Mouse (Mus musculus): ENCODE measurements at regions not wholly inside any gene's neighbourhood (a gene's known extent, or its start where the extent isn't known, plus 50 kb on each side); places are given as distances from the start of the nearest gene placed in this dataset.

DNA sequence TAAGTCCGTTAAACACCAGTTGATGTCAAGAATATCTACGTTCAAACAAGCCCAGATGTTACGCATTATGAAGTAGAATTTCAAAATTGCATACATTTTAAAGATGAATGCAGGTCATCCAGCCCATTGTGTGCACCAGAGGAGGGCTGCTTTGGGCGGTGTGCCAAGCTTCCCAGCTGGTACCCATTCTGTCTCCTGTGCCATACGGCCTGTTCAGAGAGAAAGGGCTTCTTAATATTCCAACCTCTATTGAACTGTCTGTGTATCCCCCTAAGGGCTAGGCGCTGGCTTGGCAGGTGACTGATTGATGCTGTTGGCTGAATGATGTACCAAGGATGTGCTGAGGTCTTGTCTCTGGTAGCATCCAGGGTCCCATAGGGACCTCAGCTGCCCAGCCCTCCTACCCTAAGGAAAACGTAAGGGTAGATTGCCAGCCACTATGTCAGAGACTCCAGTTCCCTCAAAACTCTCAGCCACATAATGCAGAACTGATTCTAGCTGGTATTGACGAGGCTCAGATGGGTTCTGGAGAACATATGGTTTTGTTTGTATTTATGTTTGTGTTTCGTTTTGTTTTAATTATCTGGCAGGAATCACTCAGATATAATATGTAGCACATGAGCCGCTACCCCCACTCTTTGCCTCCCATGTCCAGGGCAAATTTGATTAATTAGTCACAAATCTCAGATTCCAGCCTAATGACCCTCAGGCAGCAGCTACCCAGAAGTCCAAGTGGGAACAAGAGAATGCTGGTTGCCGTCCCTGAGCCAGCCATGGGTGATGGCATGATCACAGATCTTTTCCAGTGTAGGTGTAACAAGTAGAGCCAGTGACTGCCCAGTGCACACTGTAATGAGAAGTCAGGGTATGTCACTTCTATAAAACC, 212.0 kb upstream of the Usp24 start:
- H3K4me3 ChIP-seq = no peak overlapping the region
- ATAC-seq = no peak
- no peaks in the 10 kb centered on the region for H3K27me3 ChIP-seq (replicated peaks)
- H3K9me3 ChIP-seq (replicated peaks) = no peaks in the 10 kb centered on the region
- no peak overlapping the region for H3K4me2 ChIP-seq
- H3K27ac ChIP-seq = no peak overlapping the region
- 66% methylated on average over 11 of the region's 11 CpGs for WGBS (ENCODE audit: insufficient replicate concordance)
- no peaks in the 10 kb centered on the region for H3K4me1 ChIP-seq
- no peak overlapping the region for H3K9ac ChIP-seq
- no peaks in the 10 kb centered on the region for H3K36me3 ChIP-seq

DNA sequence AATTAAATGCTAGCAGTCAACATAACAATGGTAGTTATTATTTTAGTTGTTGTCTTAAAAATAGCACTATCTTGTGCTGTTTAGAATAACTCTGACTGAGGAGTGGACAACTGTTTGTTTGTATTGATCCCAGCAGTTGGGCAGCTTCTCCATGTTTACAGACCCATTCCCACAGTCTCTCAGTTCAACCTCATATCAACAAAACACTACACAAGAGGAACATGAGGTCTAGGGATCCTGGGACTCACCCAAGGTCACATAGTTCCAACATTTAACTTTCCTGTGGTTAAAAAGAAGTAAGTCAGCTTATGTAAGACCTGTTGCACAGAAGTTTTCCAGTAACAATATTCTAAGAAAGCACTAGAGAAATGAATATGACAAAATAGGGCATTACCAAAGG, 203.0 kb upstream of the Usp24 start:
- no peak for ATAC-seq
- no peaks in the 10 kb centered on the region for H3K27me3 ChIP-seq (replicated peaks)

GRCm38 (mm10) chr4:106113747-106114146, 202.3 kb upstream of the Usp24 start:
- Histone ChIP-seq H3K27me3 (replicated peaks) (no peaks in the 10 kb centered on the region), H3K4me2 (no peak overlapping the region), H3K4me3 (no peak overlapping the region), H3K36me3 (no peaks in the 10 kb centered on the region), H3K4me1 (no peaks in the 10 kb centered on the region), H3K9ac (no peak overlapping the region), H3K27ac (no peak overlapping the region), H3K9me3 (replicated peaks) (no peaks in the 10 kb centered on the region)
- ATAC-seq = no peak

More for the DNA sequence above, 203.0 kb upstream of the Usp24 start:
- Histone ChIP-seq H3K9ac (no peak overlapping the region), H3K4me1 (no peaks in the 10 kb centered on the region), H3K4me2 (no peak overlapping the region), H3K27ac (no peak overlapping the region), H3K4me3 (no peak overlapping the region), H3K36me3 (no peaks in the 10 kb centered on the region), H3K9me3 (replicated peaks) (no peaks in the 10 kb centered on the region)

DNA sequence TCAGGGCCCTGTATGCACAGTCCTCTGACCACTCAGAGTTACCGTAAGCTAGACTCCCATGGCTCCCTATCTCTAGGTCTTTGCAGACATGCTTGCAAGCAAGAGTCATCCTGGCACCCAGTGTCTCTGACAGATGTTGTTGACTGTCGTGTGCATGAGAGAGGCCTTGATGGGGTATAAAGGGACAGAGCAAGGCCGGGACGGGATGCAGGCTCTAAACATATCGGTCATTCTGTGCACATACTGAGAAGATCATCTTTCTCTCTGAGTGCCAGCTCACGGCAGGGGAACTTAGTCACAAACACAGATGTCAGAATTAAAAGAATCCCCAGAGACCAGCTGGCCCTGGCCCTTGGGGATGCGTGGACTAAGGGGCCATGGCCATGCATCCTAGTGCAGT, 199.4 kb upstream of the Usp24 start:
- no peak for ATAC-seq

GRCm38 (mm10) chr4:106121306-106121705, 194.7 kb upstream of the Usp24 start:
- Histone ChIP-seq H3K4me2 (no peak overlapping the region), H3K4me3 (no peak overlapping the region), H3K27me3 (replicated peaks) (no peaks in the 10 kb centered on the region), H3K9me3 (replicated peaks) (no peaks in the 10 kb centered on the region), H3K4me1 (no peaks in the 10 kb centered on the region), H3K36me3 (no peaks in the 10 kb centered on the region), H3K27ac (no peak overlapping the region), H3K9ac (no peak overlapping the region)
- WGBS (ENCODE audit: insufficient replicate concordance) = 46% methylated on average over 1 of the region's 1 CpGs
- ATAC-seq = no peak

More for the DNA sequence above, 199.4 kb upstream of the Usp24 start:
- H3K9me3 ChIP-seq (replicated peaks) = no peaks in the 10 kb centered on the region
- WGBS (ENCODE audit: insufficient replicate concordance) = 78% methylated on average over 7 of the region's 7 CpGs
- H3K36me3 ChIP-seq = no peaks in the 10 kb centered on the region
- no peaks in the 10 kb centered on the region for H3K27me3 ChIP-seq (replicated peaks)
- H3K27ac ChIP-seq = no peak overlapping the region
- H3K4me1 ChIP-seq = no peaks in the 10 kb centered on the region
- H3K4me2 ChIP-seq = no peak overlapping the region
- no peak overlapping the region for H3K9ac ChIP-seq
- no peak overlapping the region for H3K4me3 ChIP-seq

DNA sequence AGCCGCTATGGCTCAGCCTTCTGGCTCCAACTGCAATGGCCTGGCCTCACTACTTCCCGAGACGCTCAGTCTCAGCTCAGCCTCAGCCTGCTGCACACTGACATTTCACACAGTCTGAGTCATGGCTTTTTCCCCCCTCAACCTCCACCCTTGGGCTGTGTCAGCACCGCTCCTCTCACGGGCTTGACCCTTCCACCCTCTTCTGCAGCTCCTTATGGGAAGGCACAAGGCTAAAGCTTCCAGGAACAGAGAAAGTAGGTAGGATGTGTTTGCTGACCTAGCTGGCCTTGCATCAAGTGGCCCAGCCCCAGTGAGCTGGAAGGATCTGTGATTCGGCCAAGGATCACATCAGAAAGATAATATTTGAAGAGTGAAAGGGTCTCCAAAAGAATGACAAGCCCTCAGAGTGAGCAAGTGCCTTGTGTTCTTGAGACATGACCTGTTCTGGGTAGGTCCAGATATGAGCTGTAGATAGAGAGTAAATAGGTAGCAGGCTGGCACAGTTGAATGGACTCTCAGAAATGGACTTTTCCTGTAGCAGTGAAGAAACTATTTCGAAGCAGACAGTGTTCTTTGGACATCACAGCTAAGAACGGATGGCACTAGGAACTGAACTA, 192.9 kb upstream of the Usp24 start:
- H3K4me1 ChIP-seq = no peaks in the 10 kb centered on the region
- no peaks in the 10 kb centered on the region for H3K27me3 ChIP-seq (replicated peaks)
- no peaks in the 10 kb centered on the region for H3K9me3 ChIP-seq (replicated peaks)
- no peak overlapping the region for H3K4me2 ChIP-seq
- H3K27ac ChIP-seq = no peak overlapping the region
- no peak overlapping the region for H3K9ac ChIP-seq
- 66% methylated on average over 8 of the region's 8 CpGs for WGBS (ENCODE audit: insufficient replicate concordance)
- ATAC-seq = no peak
- no peak overlapping the region for H3K4me3 ChIP-seq
- H3K36me3 ChIP-seq = no peaks in the 10 kb centered on the region

GRCm38 (mm10) chr4:106127199-106127598, 188.8 kb upstream of the Usp24 start:
- H3K27me3 ChIP-seq (replicated peaks) = no peaks in the 10 kb centered on the region
- no peaks in the 10 kb centered on the region for H3K9me3 ChIP-seq (replicated peaks)
- no peak for ATAC-seq
- H3K27ac ChIP-seq = no peak overlapping the region
- WGBS (ENCODE audit: insufficient replicate concordance) = 58% methylated on average over 5 of the region's 5 CpGs
- H3K4me3 ChIP-seq = no peak overlapping the region
- no peak overlapping the region for H3K4me2 ChIP-seq
- no peaks in the 10 kb centered on the region for H3K4me1 ChIP-seq
- no peak overlapping the region for H3K9ac ChIP-seq
- no peaks in the 10 kb centered on the region for H3K36me3 ChIP-seq

DNA sequence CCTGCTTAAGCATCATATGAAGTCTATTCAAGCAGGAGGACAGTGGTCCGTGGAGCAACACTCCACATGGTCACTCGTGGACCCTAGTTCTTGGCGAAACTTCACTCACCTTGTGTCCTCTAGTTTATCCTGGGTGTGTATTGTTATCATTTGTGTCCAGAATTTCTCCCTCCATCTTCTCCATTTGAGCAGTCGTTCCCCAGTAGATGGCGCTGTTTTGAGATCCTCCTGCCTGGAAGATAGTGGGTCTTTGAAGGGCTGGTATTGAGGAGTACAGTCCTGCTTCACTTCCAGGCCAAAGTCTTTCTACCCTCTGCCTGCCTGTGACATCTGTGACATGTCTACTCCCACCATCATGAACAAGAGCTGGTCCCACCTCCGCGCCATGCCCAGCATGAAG, 188.4 kb upstream of the Usp24 start:
- H3K27ac ChIP-seq = no peak overlapping the region
- no peaks in the 10 kb centered on the region for H3K9me3 ChIP-seq (replicated peaks)
- H3K4me1 ChIP-seq = no peaks in the 10 kb centered on the region
- no peak overlapping the region for H3K4me3 ChIP-seq
- H3K27me3 ChIP-seq (replicated peaks) = no peaks in the 10 kb centered on the region
- no peak for ATAC-seq
- no peak overlapping the region for H3K9ac ChIP-seq
- H3K4me2 ChIP-seq = no peak overlapping the region
- WGBS (ENCODE audit: insufficient replicate concordance) = 38% methylated on average over 7 of the region's 7 CpGs
- H3K36me3 ChIP-seq = no peaks in the 10 kb centered on the region

GRCm38 (mm10) chr4:106129327-106129726, 186.7 kb upstream of the Usp24 start:
- Histone ChIP-seq H3K9me3 (replicated peaks) (no peaks in the 10 kb centered on the region), H3K27ac (no peak overlapping the region), H3K9ac (no peak overlapping the region), H3K4me2 (no peak overlapping the region), H3K27me3 (replicated peaks) (no peaks in the 10 kb centered on the region), H3K36me3 (no peaks in the 10 kb centered on the region), H3K4me3 (no peak overlapping the region), H3K4me1 (no peaks in the 10 kb centered on the region)
- ATAC-seq = no peak
- WGBS (ENCODE audit: insufficient replicate concordance) = 66% methylated on average over 7 of the region's 7 CpGs

DNA sequence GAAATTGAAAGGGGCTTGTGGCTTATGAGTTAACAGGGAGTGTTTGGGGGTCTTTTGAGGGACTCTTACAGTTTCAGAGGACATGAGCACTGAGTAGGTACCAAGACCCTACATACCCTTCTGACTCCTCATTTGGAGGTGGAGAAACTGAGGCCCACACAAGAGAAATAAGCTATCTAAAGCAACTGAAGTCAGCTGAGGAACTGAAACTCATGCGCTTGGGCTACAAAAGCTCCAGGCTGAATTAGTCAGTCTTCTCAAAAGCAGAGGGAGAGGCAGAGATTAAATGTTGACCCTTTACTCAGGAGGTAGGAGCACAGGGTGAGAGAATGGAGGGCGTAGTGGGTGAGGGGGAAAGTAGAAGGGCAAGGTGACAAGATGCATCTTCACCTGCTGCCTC, 186.2 kb upstream of the Usp24 start:
- Histone ChIP-seq H3K4me1 (no peaks in the 10 kb centered on the region), H3K36me3 (no peaks in the 10 kb centered on the region), H3K9ac (no peak overlapping the region), H3K27ac (no peak overlapping the region), H3K9me3 (replicated peaks) (no peaks in the 10 kb centered on the region), H3K4me2 (no peak overlapping the region), H3K27me3 (replicated peaks) (no peaks in the 10 kb centered on the region), H3K4me3 (no peak overlapping the region)
- WGBS (ENCODE audit: insufficient replicate concordance) = 74% methylated on average over 2 of the region's 2 CpGs
- ATAC-seq = no peak

DNA sequence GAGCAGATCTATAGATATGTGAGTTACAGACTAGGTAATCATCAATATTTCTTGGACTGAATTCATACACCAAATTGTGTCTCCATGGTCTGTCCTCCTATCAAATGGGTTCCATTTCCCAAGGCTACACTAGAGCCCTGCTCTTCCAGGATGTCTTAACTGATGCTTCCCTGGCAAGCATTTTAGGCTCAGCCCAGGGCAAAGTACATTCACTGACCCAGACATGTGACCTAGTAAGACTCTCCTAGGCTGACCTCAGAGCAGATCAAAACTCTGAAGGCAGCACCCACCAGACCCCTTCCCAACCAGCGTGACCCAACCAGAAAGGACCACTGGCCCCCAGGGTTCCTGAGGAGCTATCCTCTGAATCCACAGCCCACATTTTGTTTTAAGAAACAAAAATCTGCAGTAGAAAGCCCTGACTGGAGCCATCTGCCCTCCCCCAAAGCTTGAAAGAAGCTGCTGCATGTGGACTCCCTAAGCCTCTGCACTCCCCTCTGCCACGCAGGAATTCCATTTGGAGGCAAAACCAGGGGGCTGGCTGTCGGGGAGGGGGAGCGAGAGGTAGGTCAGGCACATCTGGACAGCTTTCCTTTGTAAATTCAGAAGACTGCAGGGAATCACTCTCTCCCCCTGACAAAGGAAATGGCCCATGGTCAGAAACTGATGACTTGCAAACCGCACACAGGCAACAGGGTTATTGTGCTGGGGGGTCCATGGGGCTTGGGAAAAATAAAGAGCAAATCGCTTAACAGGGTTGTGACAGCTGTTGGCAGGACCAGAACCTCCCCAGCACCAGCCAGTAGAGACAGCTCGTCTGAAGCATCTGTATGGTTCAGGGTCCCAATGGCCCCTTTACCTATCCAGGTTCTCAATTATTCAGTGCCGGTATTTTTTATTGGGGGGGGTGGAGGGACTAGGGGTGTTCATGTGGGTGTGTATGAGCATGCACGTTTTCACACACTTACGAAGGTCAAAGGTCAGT, 182.0 kb upstream of the Usp24 start:
- no peaks in the 10 kb centered on the region for H3K36me3 ChIP-seq
- H3K4me1 ChIP-seq = no peaks in the 10 kb centered on the region
- no peak overlapping the region for H3K9ac ChIP-seq
- no peak overlapping the region for H3K4me2 ChIP-seq
- H3K4me3 ChIP-seq = no peak overlapping the region
- WGBS (ENCODE audit: insufficient replicate concordance) = 54% methylated on average over 10 of the region's 10 CpGs
- no peaks in the 10 kb centered on the region for H3K27me3 ChIP-seq (replicated peaks)
- no peaks in the 10 kb centered on the region for H3K9me3 ChIP-seq (replicated peaks)
- no peak overlapping the region for H3K27ac ChIP-seq
- no peak for ATAC-seq

DNA sequence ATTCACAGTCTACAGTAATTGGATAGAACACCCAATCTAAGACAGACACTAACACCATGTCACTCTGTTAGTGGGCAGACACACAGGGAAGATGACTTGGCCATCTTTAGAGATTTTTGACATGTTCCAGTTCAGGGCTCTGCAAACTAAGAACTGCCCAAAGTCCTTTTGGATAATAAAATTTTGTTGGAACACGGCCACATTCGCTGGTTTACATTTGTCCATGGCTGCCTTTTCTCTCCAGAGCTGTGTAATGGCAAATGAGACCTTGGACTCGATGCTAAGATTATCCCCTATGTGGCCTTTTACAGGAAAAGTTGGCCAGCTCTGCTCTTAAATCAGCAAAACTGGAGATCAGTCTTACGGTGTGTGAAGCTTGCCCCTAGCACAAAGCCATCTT, 173.3 kb upstream of the Usp24 start:
- WGBS (ENCODE audit: insufficient replicate concordance) = 69% methylated on average over 4 of the region's 4 CpGs
- Histone ChIP-seq H3K9me3 (replicated peaks) (no peaks in the 10 kb centered on the region), H3K4me1 (no peaks in the 10 kb centered on the region), H3K27me3 (replicated peaks) (no peaks in the 10 kb centered on the region), H3K4me2 (no peak overlapping the region), H3K4me3 (no peak overlapping the region), H3K9ac (no peak overlapping the region), H3K27ac (no peak overlapping the region), H3K36me3 (no peaks in the 10 kb centered on the region)
- ATAC-seq = no peak
